Mouse (Mus musculus) thymus, postnatal 10 days (tissue): ENCODE data around the gene Actr2.
"Not testable (repeated sequence)": the region's sequence is repeated elsewhere in the genome, so short reads cannot be mapped to it uniquely, and the experiment has no call there.

Source experiments
- DNase-seq, 2 experiments: peaks; one replicate each; pipeline ENCODE4 v3.0.0; 2021; ENCODE audit warnings: low spot score in 2 of 2

The Actr2 gene

GRCm38 (mm10) chr11:20052814-20053536, 59.7 kb downstream of the Actr2 start:
- DNase-seq = no peak

GRCm38 (mm10) chr11:20045586-20045985, 67.1 kb downstream of the Actr2 start:
- DNase-seq = no peak

- DNase-seq = peak in 1 of 2 experiments; percentile 28
Measured at GRCm38 (mm10) chr11:20043256-20043655, 69.5 kb downstream of the Actr2 start.

GRCm38 (mm10) chr11:20042106-20042505, 70.6 kb downstream of the Actr2 start:
- DNase-seq = no peak

- DNase-seq = peak; percentile 62 to 76
Measured at GRCm38 (mm10) chr11:20041164-20041920, 71.4 kb downstream of the Actr2 start.

GRCm38 (mm10) chr11:20038723-20039122, 74.0 kb downstream of the Actr2 start:
- no peak for DNase-seq

GRCm38 (mm10) chr11:20037739-20038138, 75.0 kb downstream of the Actr2 start:
- DNase-seq = no peak

- no peak for DNase-seq
Measured at GRCm38 (mm10) chr11:20035972-20036371, 76.7 kb downstream of the Actr2 start.

- peak; percentile 57 to 72 for DNase-seq
Measured at GRCm38 (mm10) chr11:20035343-20035928, 77.3 kb downstream of the Actr2 start.

GRCm38 (mm10) chr11:20034337-20034947, 78.3 kb downstream of the Actr2 start:
- DNase-seq = no peak

GRCm38 (mm10) chr11:20033541-20034160, 79.1 kb downstream of the Actr2 start:
- DNase-seq = no peak

- peak in 1 of 2 experiments; percentile 44 for DNase-seq
Measured at GRCm38 (mm10) chr11:20031536-20031935, 81.2 kb downstream of the Actr2 start.

- DNase-seq = not testable (repeated sequence)
Measured at GRCm38 (mm10) chr11:20030973-20031372, 81.7 kb downstream of the Actr2 start.

- DNase-seq = no peak
Measured at GRCm38 (mm10) chr11:20029014-20029413, 83.7 kb downstream of the Actr2 start.

GRCm38 (mm10) chr11:20028396-20028795, 84.3 kb downstream of the Actr2 start:
- DNase-seq = no peak

- DNase-seq = no peak
Measured at GRCm38 (mm10) chr11:20027719-20028118, 85.0 kb downstream of the Actr2 start.

- DNase-seq = no peak
Measured at GRCm38 (mm10) chr11:20025899-20026298, 86.8 kb downstream of the Actr2 start.

GRCm38 (mm10) chr11:20022911-20023482, 89.7 kb downstream of the Actr2 start:
- DNase-seq = no peak

GRCm38 (mm10) chr11:20022462-20022861, 90.3 kb downstream of the Actr2 start:
- no peak for DNase-seq

GRCm38 (mm10) chr11:20020720-20021119, 92.0 kb downstream of the Actr2 start:
- DNase-seq = no peak

- no peak for DNase-seq
Measured at GRCm38 (mm10) chr11:20018905-20019304, 93.8 kb downstream of the Actr2 start.
